Mouse (Mus musculus) WW6 (cell line): ENCODE measurements around the gene Gpr37l1.
"Not testable (repeated sequence)": the region's sequence is repeated elsewhere in the genome, so short reads cannot be mapped to it uniquely, and the experiment has no call there.

Source experiments
- DNase-seq: peaks from one replicate; pipeline ENCODE4 v3.0.0-alpha.2; 2013; ENCODE audit warnings: low read depth, low spot score

Gene Gpr37l1

GRCm38 (mm10) chr1:135167435-135167834 lies at the start of gene Gpr37l1:
Gene Gpr37l1, minus strand, starts transcription at chr1:135167681.
- no peak for DNase-seq

GRCm38 (mm10) chr1:135213772-135214640 lies 46.5 kb upstream of the Gpr37l1 start:
- DNase-seq, result no peak

- no peak for DNase-seq
These were observed 42.9 kb upstream of the Gpr37l1 start for GRCm38 (mm10) chr1:135210421-135210820.

GRCm38 (mm10) chr1:135208716-135209115 lies 41.2 kb upstream of the Gpr37l1 start:
- DNase-seq, result no peak

- DNase-seq, result no peak
These were observed 39.3 kb upstream of the Gpr37l1 start for GRCm38 (mm10) chr1:135206586-135207339.

- DNase-seq, result no peak
These were observed 37.8 kb upstream of the Gpr37l1 start for GRCm38 (mm10) chr1:135205257-135205656.

GRCm38 (mm10) chr1:135204196-135205126 lies 37.0 kb upstream of the Gpr37l1 start:
- DNase-seq, result no peak

- no peak for DNase-seq
These were observed 32.9 kb upstream of the Gpr37l1 start for GRCm38 (mm10) chr1:135200400-135200799.

GRCm38 (mm10) chr1:135199014-135199819 lies 31.7 kb upstream of the Gpr37l1 start:
- peak; percentile 98 for DNase-seq

- DNase-seq, result no peak
These were observed 30.9 kb upstream of the Gpr37l1 start for GRCm38 (mm10) chr1:135198412-135198811.

- DNase-seq, result no peak
These were observed 28.5 kb upstream of the Gpr37l1 start for GRCm38 (mm10) chr1:135195907-135196440.

- DNase-seq, result not testable (repeated sequence)
These were observed 26.9 kb upstream of the Gpr37l1 start for GRCm38 (mm10) chr1:135194335-135194734.

- DNase-seq, result no peak
These were observed 21.7 kb upstream of the Gpr37l1 start for GRCm38 (mm10) chr1:135189186-135189585.

GRCm38 (mm10) chr1:135188197-135188596 lies 20.7 kb upstream of the Gpr37l1 start:
- DNase-seq, result no peak

GRCm38 (mm10) chr1:135187016-135187415 lies 19.5 kb upstream of the Gpr37l1 start:
- not testable (repeated sequence) for DNase-seq

- no peak for DNase-seq
These were observed 18.9 kb upstream of the Gpr37l1 start for GRCm38 (mm10) chr1:135186427-135186826.

GRCm38 (mm10) chr1:135185936-135186335 lies 18.5 kb upstream of the Gpr37l1 start:
- no peak for DNase-seq

GRCm38 (mm10) chr1:135183941-135184570 lies 16.6 kb upstream of the Gpr37l1 start:
- DNase-seq, result no peak

GRCm38 (mm10) chr1:135183448-135183847 lies 16.0 kb upstream of the Gpr37l1 start:
- DNase-seq, result no peak

- DNase-seq, result no peak
These were observed 15.5 kb upstream of the Gpr37l1 start for GRCm38 (mm10) chr1:135182975-135183374.
